Mouse (Mus musculus) embryonic fibroblast, embryonic 13.5 days (primary cell): ENCODE measurements around the gene Phospho1.

Experiments
- CTCF ChIP-seq: IDR thresholded peaks from 2 replicates; pipeline ENCODE4 v1.5.1; 2011; ENCODE audit warnings: mild to moderate bottlenecking, control low read depth, low read length, moderate library complexity, borderline replicate concordance; ENCODE audit not compliant: insufficient read depth
- POLR2A ChIP-seq: IDR thresholded peaks from 2 replicates; pipeline ENCODE4 v1.6.1; 2011; ENCODE audit warnings: low read depth, mild to moderate bottlenecking, control low read depth, low read length, moderate library complexity

DNA sequence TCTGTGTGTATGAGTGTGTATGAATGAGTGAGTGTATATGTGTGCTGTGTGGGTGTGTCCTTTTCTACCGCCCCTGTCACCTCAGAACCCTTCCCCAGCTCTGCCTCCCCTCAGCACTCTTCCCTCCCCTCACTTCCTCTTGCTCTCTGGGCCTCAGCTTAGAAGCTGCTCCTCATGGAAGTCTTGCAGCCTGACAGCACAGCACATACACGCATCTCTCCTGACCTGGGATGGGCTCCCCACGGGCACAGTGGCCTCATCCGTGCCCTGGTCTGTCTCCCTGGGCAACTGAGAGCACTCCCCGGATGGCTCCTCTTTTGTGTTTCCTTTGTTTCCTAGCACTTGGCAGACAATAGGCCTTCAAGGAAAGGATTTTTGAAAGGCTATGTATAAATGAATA is 14.7 kb upstream of the Phospho1 start:
- TF ChIP-seq POLR2A, result no peak
- TF ChIP-seq CTCF, result no peak
